Mouse (Mus musculus) cerebellum, adult 2 months (tissue): ENCODE measurements around the gene Prss47. TPM values are rescaled to one million over a fixed set of nuclear protein-coding genes. Genes with fewer than 3 reads are reported as not detected.

Source experiments
- DNase-seq, 2 experiments: peaks; one replicate each; pipeline ENCODE4 v3.0.0; 2021
- H3K27ac ChIP-seq: fragments of 200-500 bp; 2 replicates; pipeline ENCODE4 v1.5.1; 2012; ENCODE audit warnings: low read length, control low read depth, inconsistent platforms; ENCODE audit not compliant: insufficient read depth
- H3K27me3 ChIP-seq: fragments of 200-500 bp; 2 replicates; pipeline ENCODE4 v1.6.1; 2012; ENCODE audit warnings: inconsistent platforms, mild to moderate bottlenecking, low read length, moderate library complexity; ENCODE audit not compliant: control insufficient read depth, insufficient read depth
- H3K4me1 ChIP-seq: fragments of 200-500 bp; 2 replicates; pipeline ENCODE4 v1.6.1; 2011; ENCODE audit warnings: low read length; ENCODE audit not compliant: control insufficient read depth, insufficient read depth
- H3K4me3 ChIP-seq: fragments of 200-500 bp; replicated peaks from 2 replicates; pipeline ENCODE3; 2011; ENCODE audit warnings: mild to moderate bottlenecking, low read depth, low read length, control low read depth; ENCODE audit not compliant: insufficient read depth
- CTCF ChIP-seq: fragments of 200-500 bp; IDR thresholded peaks from 2 replicates; pipeline ENCODE4 v1.5.1; 2011; ENCODE audit warnings: low read depth, mild to moderate bottlenecking, control low read depth, low read length, moderate library complexity, borderline replicate concordance; ENCODE audit not compliant: insufficient read depth
- POLR2A ChIP-seq: fragments of 200-500 bp; IDR thresholded peaks from 2 replicates; pipeline ENCODE4 v1.6.1; 2011; ENCODE audit warnings: low read length, control low read depth, borderline replicate concordance; ENCODE audit not compliant: insufficient read depth
- WGBS: fragments of 180-500 bp; shearing (Covaris S2); methylation state at CpG from one replicate; pipeline ENCODE4 v1.1.7; 2018; 5-methylcytosine and 5-hydroxymethylcytosine counted together
- polyA plus RNA-seq: library from polyadenylated mRNA; depleted of rRNA; stranded (reverse); fragments of >200 nt; gene quantifications from 2 replicates; pipeline ENCODE4 v1.2.3, GENCODE M21; 2012; rRNA removed

The Prss47 gene
- not detected in 2 replicates for polyA plus RNA-seq

- TF ChIP-seq CTCF: no peak
- WGBS: 83% methylated on average over 9 of the region's 9 CpGs
- Histone ChIP-seq H3K4me1 (no peaks in the 10 kb centered on the region), H3K27me3 (no peaks in the 10 kb centered on the region), H3K4me3 (no peak within 1 kb of the TSS), H3K27ac (no peak within 1 kb of the TSS)
- no peak for DNase-seq
Observed at GRCm38 (mm10) chr13:65052660-65053059, at the start of gene Prss47. Gene Prss47, minus strand, starts transcription at chr13:65052760.

DNA sequence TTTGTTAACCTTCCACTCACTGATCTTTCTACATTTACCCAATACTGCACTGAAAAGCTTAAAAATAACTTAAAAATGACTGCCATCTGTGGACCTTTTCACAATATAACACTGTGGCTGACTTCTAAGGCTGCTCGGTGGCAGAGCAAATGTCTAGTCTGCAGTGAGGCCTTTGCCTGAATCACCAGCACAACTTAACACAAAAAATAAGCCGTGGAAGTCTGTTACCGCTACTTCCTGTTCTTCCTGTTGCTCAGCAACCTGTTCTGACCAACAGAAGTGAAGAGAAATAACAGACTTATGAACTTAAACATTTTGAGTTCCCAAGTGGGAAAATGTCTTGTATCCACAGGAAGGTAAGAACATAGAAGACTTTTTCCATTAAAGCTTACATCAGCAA lies 48.7 kb upstream of the Prss47 start:
- H3K4me1 ChIP-seq: no peaks in the 10 kb centered on the region
- H3K4me3 ChIP-seq: no peak overlapping the region
- no peak overlapping the region for H3K27ac ChIP-seq
- no peaks in the 10 kb centered on the region for H3K27me3 ChIP-seq
- 95% methylated on average over 3 of the region's 3 CpGs for WGBS
- TF ChIP-seq CTCF: no peak
- TF ChIP-seq POLR2A: no peak
- no peak for DNase-seq

DNA sequence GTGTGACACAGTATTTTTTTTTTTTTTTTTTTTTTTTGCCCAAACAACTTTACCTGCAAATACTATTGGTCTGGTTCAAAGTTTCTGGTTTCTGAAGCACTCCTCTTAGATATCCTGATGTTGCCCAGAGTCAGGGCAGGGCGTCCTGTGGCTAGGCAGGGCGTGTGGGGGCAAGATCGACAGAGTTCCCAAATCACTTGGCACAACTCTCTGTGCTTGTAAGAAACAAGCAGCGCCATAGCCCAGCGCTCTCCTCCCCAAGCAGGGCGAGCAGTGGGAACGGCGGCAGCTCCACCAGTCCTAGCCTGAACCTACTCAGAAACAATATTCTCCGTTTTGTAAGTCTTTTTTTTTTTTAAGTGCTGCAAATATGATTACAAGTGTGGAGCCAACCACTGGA lies 48.1 kb upstream of the Prss47 start:
- no peaks in the 10 kb centered on the region for H3K4me1 ChIP-seq
- H3K27ac ChIP-seq: no peak overlapping the region
- H3K27me3 ChIP-seq: no peaks in the 10 kb centered on the region
- no peak overlapping the region for H3K4me3 ChIP-seq
- DNase-seq: no peak
- 98% methylated on average over 9 of the region's 9 CpGs for WGBS
- TF ChIP-seq CTCF (no peak), POLR2A (no peak)

DNA sequence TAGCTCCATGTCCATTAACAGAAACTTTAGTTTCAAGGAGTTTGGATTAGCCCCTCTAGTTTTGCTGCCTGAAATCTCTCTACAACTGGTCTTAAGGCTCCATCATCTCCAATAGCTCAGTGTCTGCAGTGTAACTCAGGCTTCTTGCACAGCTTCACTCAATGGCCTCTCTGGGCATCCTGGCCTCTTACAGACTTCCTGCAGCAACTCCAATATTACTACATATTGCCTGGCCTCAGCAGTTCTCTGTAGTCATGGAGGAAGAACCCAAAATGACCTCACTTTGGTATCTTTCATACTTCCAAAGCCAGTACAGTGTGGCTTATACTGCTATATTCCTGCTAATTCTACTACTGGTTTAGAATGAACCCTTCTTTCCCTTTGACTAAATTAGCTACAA lies 44.5 kb upstream of the Prss47 start:
- TF ChIP-seq CTCF (no peak), POLR2A (no peak)
- Histone ChIP-seq H3K27ac (no peak overlapping the region), H3K27me3 (no peaks in the 10 kb centered on the region), H3K4me3 (no peak overlapping the region), H3K4me1 (no peaks in the 10 kb centered on the region)
- no peak for DNase-seq

DNA sequence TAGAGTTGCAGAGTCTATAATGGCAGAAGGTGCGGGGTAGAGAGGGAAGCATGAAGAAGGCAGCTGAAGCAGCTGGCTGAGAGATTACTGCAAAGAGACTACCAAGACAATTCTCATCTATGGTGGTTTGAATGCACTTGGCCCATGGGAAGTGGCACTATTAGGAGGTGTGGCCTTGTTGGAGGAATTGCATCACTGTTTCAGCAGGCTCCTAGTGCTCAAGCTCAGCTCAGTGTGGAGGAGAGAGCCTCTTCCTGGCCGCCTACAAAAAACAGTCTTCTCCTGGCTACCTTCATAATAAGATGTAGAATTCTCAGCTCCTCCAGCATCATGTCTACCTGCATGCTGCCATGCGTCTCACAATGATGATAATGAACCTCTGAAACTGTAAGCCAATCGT lies 43.4 kb upstream of the Prss47 start:
- no peak for TF ChIP-seq CTCF
- no peak for TF ChIP-seq POLR2A
- Histone ChIP-seq H3K27me3 (no peaks in the 10 kb centered on the region), H3K4me1 (no peaks in the 10 kb centered on the region), H3K27ac (no peak overlapping the region), H3K4me3 (no peak overlapping the region)
- DNase-seq: no peak
- WGBS: 96% methylated on average over 4 of the region's 4 CpGs

DNA sequence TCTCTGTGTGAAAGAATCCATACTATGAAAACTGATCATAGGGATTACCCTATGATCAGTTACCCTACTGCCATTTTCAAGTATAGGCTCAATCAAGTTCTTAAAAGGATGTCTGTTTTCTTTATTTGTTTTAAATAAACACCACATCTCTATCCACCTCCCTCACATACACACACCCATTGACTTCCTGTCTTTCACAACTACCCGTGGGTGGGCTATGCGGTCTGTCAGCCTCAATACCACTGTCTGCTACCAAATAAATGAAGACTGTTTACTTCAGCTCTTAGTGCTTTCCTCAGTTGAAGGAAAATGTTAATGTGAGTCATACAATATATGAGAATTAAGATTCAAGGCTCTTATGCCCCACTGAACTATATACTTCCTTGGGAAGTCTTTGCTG lies 17.4 kb upstream of the Prss47 start:
- TF ChIP-seq CTCF: no peak
- TF ChIP-seq POLR2A: no peak
- no peaks in the 10 kb centered on the region for H3K27me3 ChIP-seq
- H3K4me3 ChIP-seq: no peak overlapping the region
- no peak overlapping the region for H3K27ac ChIP-seq
- no peaks in the 10 kb centered on the region for H3K4me1 ChIP-seq
- 98% methylated on average over 2 of the region's 2 CpGs for WGBS
- DNase-seq: no peak

GRCm38 (mm10) chr13:65035057-65035456 lies 17.5 kb downstream of the Prss47 start:
- no peaks in the 10 kb centered on the region for H3K27me3 ChIP-seq
- TF ChIP-seq CTCF: no peak
- TF ChIP-seq POLR2A: no peak

GRCm38 (mm10) chr13:65032758-65033157 lies 19.8 kb downstream of the Prss47 start, which contains the start of gene Spata31d1c:
Gene Spata31d1c, plus strand, starts transcription at chr13:65033058.
- TF ChIP-seq CTCF (no peak), POLR2A (no peak)
- no peaks in the 10 kb centered on the region for H3K4me1 ChIP-seq
- no peak within 1 kb of the TSS for H3K4me3 ChIP-seq
- H3K27me3 ChIP-seq: no peaks in the 10 kb centered on the region
- no peak for DNase-seq
- H3K27ac ChIP-seq: no peak within 1 kb of the TSS

More at GRCm38 (mm10) chr13:65035057-65035456, 17.5 kb downstream of the Prss47 start:
- Histone ChIP-seq H3K4me3 (no peak overlapping the region), H3K27ac (no peak overlapping the region), H3K4me1 (no peaks in the 10 kb centered on the region)
- 55% methylated on average over 4 of the region's 4 CpGs for WGBS
- no peak for DNase-seq
